Mouse (Mus musculus): ENCODE measurements around the gene Ncoa1. TPM values are rescaled to one million over a fixed set of nuclear protein-coding genes. Genes with fewer than 3 reads are reported as not detected.
A peak's percentile ranks its signal among the peaks of the same experiment; 100 is the strongest.
"Not testable (repeated sequence)": the region's sequence is repeated elsewhere in the genome, so short reads cannot be mapped to it uniquely, and the experiment has no call there.

Ncoa1 gene
- polyA plus RNA-seq, 1 experiment = 30.8 TPM

- no peak for DNase-seq (ENCODE audit: low read depth)
These were observed 163.2 kb downstream of the Ncoa1 start for GRCm38 (mm10) chr12:4313824-4314223.

- no peak for DNase-seq (ENCODE audit: low read depth)
These were observed 170.2 kb downstream of the Ncoa1 start for GRCm38 (mm10) chr12:4306712-4307313.

- DNase-seq (ENCODE audit: low read depth) = no peak
These were observed 177.7 kb downstream of the Ncoa1 start for GRCm38 (mm10) chr12:4299300-4299699.

- no peak for DNase-seq (ENCODE audit: low read depth)
These were observed 178.4 kb downstream of the Ncoa1 start for GRCm38 (mm10) chr12:4298626-4299025.

- DNase-seq (ENCODE audit: low read depth) = peak; percentile 79
These were observed 181.1 kb downstream of the Ncoa1 start for GRCm38 (mm10) chr12:4295881-4296280.

GRCm38 (mm10) chr12:4295281-4295680 is 181.7 kb downstream of the Ncoa1 start:
- no peak for DNase-seq (ENCODE audit: low read depth)

GRCm38 (mm10) chr12:4293813-4294212 is 183.2 kb downstream of the Ncoa1 start:
- DNase-seq (ENCODE audit: low read depth) = no peak

GRCm38 (mm10) chr12:4285186-4285585 is 191.8 kb downstream of the Ncoa1 start:
- DNase-seq (ENCODE audit: low read depth) = no peak

- no peak for DNase-seq (ENCODE audit: low read depth)
These were observed 197.1 kb downstream of the Ncoa1 start for GRCm38 (mm10) chr12:4279878-4280277.

GRCm38 (mm10) chr12:4278978-4279755 is 197.8 kb downstream of the Ncoa1 start:
- no peak for DNase-seq (ENCODE audit: low read depth)

- DNase-seq (ENCODE audit: low read depth) = no peak
These were observed 205.9 kb downstream of the Ncoa1 start for GRCm38 (mm10) chr12:4271078-4271477.

- no peak for DNase-seq (ENCODE audit: low read depth)
These were observed 209.2 kb downstream of the Ncoa1 start for GRCm38 (mm10) chr12:4267765-4268164.

- no peak for DNase-seq (ENCODE audit: low read depth)
These were observed 224.0 kb downstream of the Ncoa1 start for GRCm38 (mm10) chr12:4252742-4253655.

GRCm38 (mm10) chr12:4249786-4250185 is 227.2 kb downstream of the Ncoa1 start:
- DNase-seq (ENCODE audit: low read depth) = no peak

- DNase-seq (ENCODE audit: low read depth) = no peak
These were observed 231.2 kb downstream of the Ncoa1 start for GRCm38 (mm10) chr12:4245742-4246141.

GRCm38 (mm10) chr12:4243805-4244204 is 233.2 kb downstream of the Ncoa1 start:
- no peak for DNase-seq (ENCODE audit: low read depth)

GRCm38 (mm10) chr12:4240281-4240680 is 236.7 kb downstream of the Ncoa1 start:
- not testable (repeated sequence) for DNase-seq (ENCODE audit: low read depth)

- DNase-seq (ENCODE audit: low read depth) = no peak
These were observed 239.5 kb downstream of the Ncoa1 start for GRCm38 (mm10) chr12:4237481-4237880.

- DNase-seq (ENCODE audit: low read depth) = peak; percentile 89
These were observed 243.1 kb downstream of the Ncoa1 start, which contains the start of the genes Ptrhd1 and Cenpo for GRCm38 (mm10) chr12:4233572-4234508. Gene Ptrhd1 (plus strand): TSS chr12:4234027. Gene Cenpo (minus strand): TSS chr12:4234294.

GRCm38 (mm10) chr12:4232777-4233176 is 244.2 kb downstream of the Ncoa1 start:
- no peak for DNase-seq (ENCODE audit: low read depth)

- DNase-seq (ENCODE audit: low read depth) = no peak
These were observed 246.8 kb downstream of the Ncoa1 start for GRCm38 (mm10) chr12:4230156-4230555.

Data from gonadal fat pad, adult 2 months (tissue).